Mouse (Mus musculus) lung, adult 2 months (tissue): ENCODE data around the gene Hapln1.

Experiments
- CTCF ChIP-seq: fragments of 200-500 bp; IDR thresholded peaks from 2 replicates; pipeline ENCODE4 v1.5.1; 2011; ENCODE audit warnings: mild to moderate bottlenecking, low read length, control low read depth; ENCODE audit not compliant: insufficient read depth
- POLR2A ChIP-seq: fragments of 200-500 bp; IDR thresholded peaks from 2 replicates; pipeline ENCODE4 v1.6.1; 2011; ENCODE audit warnings: low read depth, mild to moderate bottlenecking, control low read depth, low read length, borderline replicate concordance; ENCODE audit errors: extremely low read depth

GRCm38 (mm10) chr13:89496569-89496968 is 43.0 kb upstream of the Hapln1 start:
- TF ChIP-seq POLR2A (no peak), CTCF (no peak)
